Mouse (Mus musculus): ENCODE results near the gene Shq1. TPM values are rescaled to one million over a fixed set of nuclear protein-coding genes. Genes with fewer than 3 reads are reported as not detected.

Shq1 gene
- polyA plus RNA-seq (2016; fragmentation: Nextera tagmentation; extraction: Ambion mirVana), result 23.7 and 25.8 TPM in 2 replicates

DNA sequence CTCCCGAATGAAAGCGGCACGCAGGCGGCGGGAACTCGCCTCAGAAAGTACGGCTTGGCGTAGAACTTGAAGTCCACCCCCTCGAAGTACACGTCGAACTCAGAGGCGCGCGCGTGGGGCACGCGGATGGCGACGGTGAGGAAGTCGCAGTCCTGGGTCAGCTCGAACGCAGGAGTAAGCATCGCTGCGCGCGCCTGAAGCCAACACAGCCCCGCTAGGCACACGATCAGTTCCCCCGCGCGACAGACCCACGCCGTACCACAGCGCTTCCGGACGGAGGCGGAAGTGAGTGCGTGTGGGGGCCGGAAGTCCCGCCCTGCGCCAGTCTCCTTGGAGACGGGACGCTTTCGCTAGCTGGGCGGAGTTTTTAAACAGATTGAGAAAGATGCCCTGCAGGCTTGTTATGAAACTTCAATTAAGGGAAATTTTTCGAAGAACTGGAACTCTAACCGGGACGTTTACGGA lies at the start of gene Shq1:
Shq1 (minus strand) TSS at position 278 of the 465 bp plus-strand sequence.
- Histone ChIP-seq H3K9me3 (no peaks in the 10 kb centered on the region), H3K4me3 (peak within 1 kb of the TSS; percentile 94), H3K27me3 (replicated peaks; ENCODE audit: low read depth, poor library complexity, severe bottlenecking) (peaks cover 4% of the 10 kb centered on the region; the same call in 1 of the 2 replicates), H3K27ac (replicated peaks) (peak within 1 kb of the TSS; percentile 85), H3K36me3 (replicated peaks) (no peaks in the 10 kb centered on the region; the same call in 1 of the 2 replicates), H3K4me1 (peaks cover 19% of the 10 kb centered on the region)
- WGBS, result under 1% methylated on average over 49 of the region's 49 CpGs
- DNase-seq (ENCODE audit: low spot score), result peak; percentile 86

DNA sequence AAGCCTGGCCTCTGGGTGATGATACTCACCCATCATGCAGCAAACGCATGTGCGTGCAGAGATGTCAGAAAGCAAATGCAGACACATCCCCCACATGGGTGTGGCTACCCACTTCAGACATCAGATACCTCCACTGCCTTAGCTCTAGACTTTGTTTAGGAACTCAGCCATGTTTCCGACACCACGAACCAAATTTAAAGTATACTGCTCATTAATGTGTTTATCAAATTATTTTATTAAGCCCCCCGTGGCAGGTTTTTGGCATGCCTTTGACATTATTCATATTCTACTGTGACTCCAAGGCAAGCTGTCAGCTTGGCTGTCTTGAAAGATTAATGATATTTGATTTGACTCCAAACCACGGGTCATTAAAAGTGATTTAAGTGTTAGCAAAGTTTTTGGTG lies 49.1 kb upstream of the Shq1 start:
- no peaks in the 10 kb centered on the region for H3K36me3 ChIP-seq (replicated peaks)
- no peak for DNase-seq (ENCODE audit: low spot score)
- H3K27ac ChIP-seq (replicated peaks), result no peak overlapping the region
- no peak overlapping the region for H3K4me3 ChIP-seq
- no peaks in the 10 kb centered on the region for H3K9me3 ChIP-seq
- peaks cover 36% of the 10 kb centered on the region for H3K27me3 ChIP-seq (replicated peaks; ENCODE audit: low read depth, poor library complexity, severe bottlenecking)
- peaks cover 32% of the 10 kb centered on the region for H3K4me1 ChIP-seq
- WGBS, result 89% methylated on average over 6 of the region's 6 CpGs

DNA sequence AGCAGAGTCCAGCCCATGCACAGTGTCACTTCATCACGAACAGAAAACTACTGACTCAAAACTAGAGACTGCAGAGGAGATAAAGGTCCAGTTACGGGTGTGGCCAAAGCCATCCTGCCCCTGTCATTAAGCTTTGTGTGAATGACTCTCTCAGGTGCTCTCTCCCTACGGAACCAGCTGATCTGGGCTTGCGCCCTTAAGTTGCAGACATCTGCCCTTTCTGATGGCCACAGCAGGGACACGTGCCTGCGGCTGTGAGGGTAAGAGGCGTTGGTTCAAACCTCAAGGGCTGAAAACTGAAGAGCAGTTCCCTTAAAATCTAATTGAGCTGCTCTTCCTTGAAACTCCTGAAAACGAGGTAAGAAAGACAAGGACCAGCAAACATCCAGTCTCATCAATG lies 45.9 kb upstream of the Shq1 start:
- peaks cover 27% of the 10 kb centered on the region for H3K4me1 ChIP-seq

DNA sequence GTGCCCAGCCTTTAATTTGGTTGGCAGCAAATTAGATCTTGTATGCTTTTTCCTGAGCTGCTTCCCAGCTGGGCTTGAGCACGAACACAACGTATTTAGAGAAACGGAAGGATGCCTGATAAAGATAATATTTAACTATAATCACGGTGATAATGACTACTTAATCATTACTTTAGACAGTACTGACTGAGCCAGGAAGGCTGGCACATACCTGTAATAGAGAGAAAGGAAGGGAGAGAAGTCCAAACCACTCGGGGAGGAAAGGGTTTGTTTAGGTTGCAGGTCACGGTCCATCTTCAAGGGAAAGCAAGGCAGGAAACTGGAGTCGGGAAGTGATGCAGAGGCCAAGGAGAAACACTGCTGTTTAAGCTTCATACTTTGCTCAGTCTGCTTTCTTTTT lies 45.2 kb upstream of the Shq1 start:
- H3K4me1 ChIP-seq, result peaks cover 20% of the 10 kb centered on the region
- peaks cover 33% of the 10 kb centered on the region for H3K27me3 ChIP-seq (replicated peaks; ENCODE audit: low read depth, poor library complexity, severe bottlenecking)
- no peaks in the 10 kb centered on the region for H3K36me3 ChIP-seq (replicated peaks)
- DNase-seq (ENCODE audit: low spot score), result no peak
- no peak overlapping the region for H3K4me3 ChIP-seq
- WGBS, result 74% methylated on average over 7 of the region's 7 CpGs
- H3K9me3 ChIP-seq, result no peaks in the 10 kb centered on the region
- H3K27ac ChIP-seq (replicated peaks), result 0 out of 2 replicates have a peak overlapping the region, but pooled peaks have one; percentile 4

More for the DNA sequence above, 45.9 kb upstream of the Shq1 start:
- WGBS, result 78% methylated on average over 8 of the region's 8 CpGs
- Histone ChIP-seq H3K27me3 (replicated peaks; ENCODE audit: low read depth, poor library complexity, severe bottlenecking) (peaks cover 36% of the 10 kb centered on the region), H3K9me3 (no peaks in the 10 kb centered on the region), H3K4me3 (no peak overlapping the region), H3K36me3 (replicated peaks) (no peaks in the 10 kb centered on the region), H3K27ac (replicated peaks) (0 out of 2 replicates have a peak overlapping the region, but pooled peaks have one; percentile 4)
- DNase-seq (ENCODE audit: low spot score), result no peak

DNA sequence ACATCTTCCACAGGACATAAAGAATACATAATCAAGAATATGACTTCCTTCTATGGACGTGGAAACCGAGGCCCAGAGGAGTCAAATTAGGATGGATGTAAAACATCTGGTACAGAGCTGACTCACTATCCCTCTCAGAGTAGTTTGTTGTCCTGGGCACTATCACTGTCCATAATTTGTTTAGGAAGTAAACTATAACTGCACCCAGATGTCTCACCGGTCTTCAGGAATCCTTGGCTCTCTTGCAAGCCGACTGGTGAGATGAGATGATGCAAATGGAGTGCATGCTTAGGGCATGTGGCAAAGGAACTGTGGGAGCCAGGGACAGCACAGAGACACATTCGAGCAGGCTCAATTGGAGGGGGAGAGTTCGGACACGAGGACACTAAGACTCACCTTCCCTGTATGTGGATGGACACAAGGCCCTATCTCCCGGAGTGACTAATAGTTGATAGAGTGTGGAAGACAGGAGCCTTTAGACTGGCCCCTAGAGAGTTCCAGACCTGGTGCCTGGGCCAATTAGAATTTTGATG lies 44.4 kb upstream of the Shq1 start:
- WGBS, result 60% methylated on average over 8 of the region's 8 CpGs
- no peaks in the 10 kb centered on the region for H3K36me3 ChIP-seq (replicated peaks)
- no peak overlapping the region for H3K27ac ChIP-seq (replicated peaks)
- peaks cover 26% of the 10 kb centered on the region for H3K27me3 ChIP-seq (replicated peaks; ENCODE audit: low read depth, poor library complexity, severe bottlenecking)
- no peaks in the 10 kb centered on the region for H3K9me3 ChIP-seq
- H3K4me3 ChIP-seq, result no peak overlapping the region
- H3K4me1 ChIP-seq, result peaks cover 17% of the 10 kb centered on the region
- peak; percentile 17 for DNase-seq (ENCODE audit: low spot score)

DNA sequence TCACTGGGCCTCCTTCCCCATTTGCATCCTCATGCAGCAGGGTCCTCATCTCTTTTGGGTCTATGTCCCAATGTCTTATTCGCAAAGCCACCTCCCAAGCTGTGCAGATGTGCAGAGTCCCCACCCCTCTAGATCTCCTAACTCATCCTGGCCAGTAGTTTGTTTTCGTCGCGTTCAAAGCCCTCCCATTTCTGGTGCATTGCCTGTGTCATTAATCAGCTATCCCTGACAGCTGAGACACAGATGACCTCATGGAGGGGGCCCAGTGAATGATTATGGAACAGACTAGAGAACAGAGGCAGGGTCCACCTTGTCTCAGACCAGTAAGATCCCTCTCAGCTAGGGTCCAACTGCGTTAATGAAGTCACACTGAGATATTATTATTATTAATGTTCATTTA lies 39.9 kb upstream of the Shq1 start:
- no peak overlapping the region for H3K27ac ChIP-seq (replicated peaks)
- no peaks in the 10 kb centered on the region for H3K36me3 ChIP-seq (replicated peaks)
- DNase-seq (ENCODE audit: low spot score), result no peak
- H3K4me3 ChIP-seq, result no peak overlapping the region
- peaks cover 20% of the 10 kb centered on the region for H3K27me3 ChIP-seq (replicated peaks; ENCODE audit: low read depth, poor library complexity, severe bottlenecking)
- peaks cover 23% of the 10 kb centered on the region for H3K4me1 ChIP-seq
- no peaks in the 10 kb centered on the region for H3K9me3 ChIP-seq
- WGBS, result 91% methylated on average over 5 of the region's 5 CpGs

DNA sequence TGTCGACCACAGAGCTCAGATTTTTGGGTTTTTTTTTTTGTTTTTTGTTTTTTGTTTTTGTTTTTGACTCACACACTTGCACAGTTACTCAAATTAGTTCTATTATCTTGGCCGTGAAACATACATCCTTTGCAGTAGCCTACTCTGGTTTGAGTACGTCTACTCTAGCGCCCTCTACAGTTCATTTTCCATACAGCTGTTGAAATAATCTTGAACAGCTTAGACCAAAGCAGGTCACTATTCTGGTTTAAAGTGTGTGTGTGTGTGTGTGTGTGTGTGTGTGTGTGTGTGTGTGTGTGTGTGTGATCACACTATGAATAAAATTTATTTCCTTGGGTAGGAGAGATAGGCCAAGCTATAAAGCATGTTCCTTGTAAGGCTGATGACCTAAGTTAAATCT lies 39.2 kb upstream of the Shq1 start:
- no peak for DNase-seq (ENCODE audit: low spot score)
- no peaks in the 10 kb centered on the region for H3K9me3 ChIP-seq
- peaks cover 25% of the 10 kb centered on the region for H3K4me1 ChIP-seq
- peaks cover 27% of the 10 kb centered on the region for H3K27me3 ChIP-seq (replicated peaks; ENCODE audit: low read depth, poor library complexity, severe bottlenecking)
- WGBS, result 37% methylated on average over 4 of the region's 4 CpGs
- no peak overlapping the region for H3K4me3 ChIP-seq
- no peaks in the 10 kb centered on the region for H3K36me3 ChIP-seq (replicated peaks)
- H3K27ac ChIP-seq (replicated peaks), result no peak overlapping the region

DNA sequence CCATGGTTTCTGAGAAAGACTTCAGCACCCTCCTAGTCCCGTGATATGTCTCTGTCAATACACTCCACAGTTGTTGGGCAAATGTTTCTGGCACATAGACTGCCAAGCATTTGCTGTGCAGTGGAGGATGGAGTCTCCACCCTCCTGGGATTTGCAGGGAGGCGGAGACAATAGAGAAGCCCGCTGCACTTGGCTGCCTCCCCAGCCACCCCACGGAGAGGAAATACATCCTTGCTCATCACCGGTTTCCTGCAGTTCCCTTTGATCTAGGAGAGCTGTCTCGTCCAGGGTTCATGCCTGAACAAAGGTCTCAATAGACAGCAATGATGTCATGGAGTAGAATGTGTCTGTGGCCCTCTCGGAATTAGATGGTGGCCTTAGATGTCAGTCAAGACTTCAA lies 38.5 kb upstream of the Shq1 start:
- Histone ChIP-seq H3K27ac (replicated peaks) (no peak overlapping the region), H3K4me3 (no peak overlapping the region), H3K4me1 (peaks cover 27% of the 10 kb centered on the region), H3K9me3 (no peaks in the 10 kb centered on the region), H3K36me3 (replicated peaks) (no peaks in the 10 kb centered on the region), H3K27me3 (replicated peaks; ENCODE audit: low read depth, poor library complexity, severe bottlenecking) (peaks cover 34% of the 10 kb centered on the region)
- peak; percentile 16 for DNase-seq (ENCODE audit: low spot score)
- WGBS, result 30% methylated on average over 7 of the region's 7 CpGs

DNA sequence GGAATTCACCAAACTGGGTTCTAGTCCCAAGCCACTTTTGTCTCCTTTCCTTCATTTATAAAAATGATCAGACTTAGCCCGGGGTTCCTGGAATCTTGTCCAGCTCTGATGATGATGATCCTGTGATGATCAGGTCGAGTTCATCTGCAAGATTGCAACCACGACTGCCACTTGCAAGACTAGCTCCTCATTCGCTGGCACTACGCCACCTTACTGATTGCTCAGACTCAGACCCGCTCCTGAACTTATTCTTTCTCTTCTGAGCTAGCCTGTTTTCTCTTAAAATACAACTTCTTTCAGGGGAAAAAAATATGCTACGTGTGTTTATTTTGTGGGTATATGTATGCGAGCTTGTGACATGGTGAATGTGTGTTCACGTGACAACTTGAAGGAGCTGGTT lies 38.0 kb upstream of the Shq1 start:
- Histone ChIP-seq H3K27ac (replicated peaks) (no peak overlapping the region), H3K4me3 (no peak overlapping the region), H3K4me1 (peaks cover 32% of the 10 kb centered on the region), H3K9me3 (no peaks in the 10 kb centered on the region), H3K36me3 (replicated peaks) (no peaks in the 10 kb centered on the region), H3K27me3 (replicated peaks; ENCODE audit: low read depth, poor library complexity, severe bottlenecking) (peaks cover 39% of the 10 kb centered on the region)
- 89% methylated on average over 9 of the region's 9 CpGs for WGBS
- DNase-seq (ENCODE audit: low spot score), result no peak

DNA sequence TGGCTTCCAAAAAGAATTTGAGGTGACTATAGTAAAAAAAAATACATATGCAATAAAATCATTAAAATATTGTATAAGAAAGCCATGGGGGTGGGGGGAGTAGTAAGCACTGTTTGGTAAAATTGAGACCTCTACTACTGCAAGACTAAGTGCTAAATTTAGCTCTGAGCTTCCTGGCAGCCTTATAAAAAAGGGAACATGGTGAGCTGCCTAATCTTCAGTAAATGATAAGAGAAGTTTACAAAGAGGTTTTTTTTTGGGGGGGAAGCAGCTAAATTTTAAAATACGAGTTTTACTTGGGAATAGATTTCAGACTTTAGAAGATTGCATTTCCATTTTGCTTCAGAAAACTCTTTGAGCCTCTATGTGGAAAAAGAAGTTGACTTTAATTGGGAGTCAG lies 37.3 kb upstream of the Shq1 start:
- 79% methylated on average over 1 of the region's 1 CpGs for WGBS

DNA sequence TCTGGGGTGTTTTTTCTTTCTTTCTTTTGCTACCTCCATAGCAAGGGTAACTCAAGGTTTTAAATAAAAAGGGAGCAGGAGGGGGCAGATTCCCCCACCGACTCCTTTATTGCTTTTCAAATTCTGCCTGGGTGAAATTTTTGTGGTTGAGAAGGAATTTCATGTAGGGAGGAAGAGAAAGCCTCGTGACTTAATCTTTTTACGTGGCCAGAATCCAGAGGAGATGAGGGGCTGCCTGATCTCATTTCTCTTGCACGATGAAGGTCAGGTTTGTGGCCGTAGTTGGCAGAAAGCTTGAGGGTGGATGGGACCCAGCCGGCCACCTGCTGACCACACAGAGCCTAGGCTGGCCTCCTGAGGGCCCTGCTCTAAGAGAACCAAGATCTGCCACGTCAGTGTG lies 36.6 kb upstream of the Shq1 start:
- H3K36me3 ChIP-seq (replicated peaks), result no peaks in the 10 kb centered on the region
- WGBS, result 58% methylated on average over 7 of the region's 7 CpGs
- no peak overlapping the region; the same call in 1 of the 2 replicates for H3K27ac ChIP-seq (replicated peaks)
- DNase-seq (ENCODE audit: low spot score), result peak; percentile 18
- H3K4me1 ChIP-seq, result peaks cover 33% of the 10 kb centered on the region
- no peak overlapping the region for H3K4me3 ChIP-seq
- H3K9me3 ChIP-seq, result no peaks in the 10 kb centered on the region
- H3K27me3 ChIP-seq (replicated peaks; ENCODE audit: low read depth, poor library complexity, severe bottlenecking), result peaks cover 53% of the 10 kb centered on the region

More for the DNA sequence above, 37.3 kb upstream of the Shq1 start:
- no peak overlapping the region for H3K27ac ChIP-seq (replicated peaks)
- peaks cover 46% of the 10 kb centered on the region for H3K27me3 ChIP-seq (replicated peaks; ENCODE audit: low read depth, poor library complexity, severe bottlenecking)
- no peaks in the 10 kb centered on the region for H3K36me3 ChIP-seq (replicated peaks)
- H3K4me1 ChIP-seq, result peaks cover 33% of the 10 kb centered on the region
- H3K4me3 ChIP-seq, result no peak overlapping the region
- no peaks in the 10 kb centered on the region for H3K9me3 ChIP-seq
- no peak for DNase-seq (ENCODE audit: low spot score)

DNA sequence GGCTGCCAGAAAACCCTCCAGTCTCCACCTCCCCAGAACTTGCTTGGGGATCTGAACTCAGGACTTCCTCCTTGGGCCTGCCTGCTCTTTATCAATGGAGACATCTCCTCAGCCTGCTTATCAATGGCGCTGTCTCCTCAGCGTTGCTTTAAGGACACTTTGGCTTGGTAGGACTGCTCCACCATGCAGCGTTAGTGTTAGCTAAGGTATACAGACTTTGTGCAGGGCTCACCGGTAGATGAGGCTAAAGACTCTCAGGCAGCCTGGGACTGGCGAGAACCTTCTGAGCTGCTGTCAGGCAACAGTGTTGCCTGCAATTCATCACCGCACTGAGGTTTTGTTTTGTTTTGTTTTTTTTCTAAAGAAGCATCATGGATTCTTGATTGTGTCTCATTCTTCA lies 35.9 kb upstream of the Shq1 start:
- no peaks in the 10 kb centered on the region for H3K9me3 ChIP-seq
- 82% methylated on average over 6 of the region's 6 CpGs for WGBS
- peaks cover 33% of the 10 kb centered on the region for H3K4me1 ChIP-seq
- no peak overlapping the region for H3K4me3 ChIP-seq
- DNase-seq (ENCODE audit: low spot score), result no peak
- peaks cover 54% of the 10 kb centered on the region for H3K27me3 ChIP-seq (replicated peaks; ENCODE audit: low read depth, poor library complexity, severe bottlenecking)
- no peaks in the 10 kb centered on the region for H3K36me3 ChIP-seq (replicated peaks)
- no peak overlapping the region for H3K27ac ChIP-seq (replicated peaks)

DNA sequence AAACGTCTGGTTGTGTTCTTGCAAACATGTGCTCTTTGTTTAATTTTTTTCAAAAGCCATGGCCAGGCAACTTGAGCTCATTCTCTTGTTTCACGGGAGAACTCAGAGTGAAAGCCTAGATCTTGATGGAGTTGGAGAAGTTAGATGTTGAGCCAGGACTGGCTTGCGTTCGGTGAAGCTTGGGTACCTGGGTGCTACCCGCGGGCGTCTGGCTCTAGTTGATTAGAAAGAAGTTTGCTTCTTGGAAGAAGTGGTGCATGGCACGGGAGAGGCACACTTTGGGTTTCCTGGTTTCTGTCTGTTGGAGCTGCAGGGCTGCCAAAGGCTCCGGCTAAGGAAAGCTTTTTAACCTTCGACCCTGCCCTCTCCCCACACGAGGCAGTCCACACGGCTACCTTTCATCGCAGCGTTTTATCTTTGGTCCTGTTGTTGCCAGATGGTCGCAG lies 34.4 kb upstream of the Shq1 start:
- Histone ChIP-seq H3K27me3 (replicated peaks; ENCODE audit: low read depth, poor library complexity, severe bottlenecking) (peaks cover 58% of the 10 kb centered on the region), H3K9me3 (no peaks in the 10 kb centered on the region), H3K4me3 (peak overlapping the region; percentile 83), H3K27ac (replicated peaks) (peak overlapping the region; percentile 90), H3K36me3 (replicated peaks) (no peaks in the 10 kb centered on the region), H3K4me1 (peaks cover 33% of the 10 kb centered on the region)
- WGBS, result 1% methylated on average over 15 of the region's 15 CpGs
- peak; percentile 59 for DNase-seq (ENCODE audit: low spot score)
